Comparison of ENCODE assay signal across 8 mouse cellular contexts in the genomic region with DNA sequence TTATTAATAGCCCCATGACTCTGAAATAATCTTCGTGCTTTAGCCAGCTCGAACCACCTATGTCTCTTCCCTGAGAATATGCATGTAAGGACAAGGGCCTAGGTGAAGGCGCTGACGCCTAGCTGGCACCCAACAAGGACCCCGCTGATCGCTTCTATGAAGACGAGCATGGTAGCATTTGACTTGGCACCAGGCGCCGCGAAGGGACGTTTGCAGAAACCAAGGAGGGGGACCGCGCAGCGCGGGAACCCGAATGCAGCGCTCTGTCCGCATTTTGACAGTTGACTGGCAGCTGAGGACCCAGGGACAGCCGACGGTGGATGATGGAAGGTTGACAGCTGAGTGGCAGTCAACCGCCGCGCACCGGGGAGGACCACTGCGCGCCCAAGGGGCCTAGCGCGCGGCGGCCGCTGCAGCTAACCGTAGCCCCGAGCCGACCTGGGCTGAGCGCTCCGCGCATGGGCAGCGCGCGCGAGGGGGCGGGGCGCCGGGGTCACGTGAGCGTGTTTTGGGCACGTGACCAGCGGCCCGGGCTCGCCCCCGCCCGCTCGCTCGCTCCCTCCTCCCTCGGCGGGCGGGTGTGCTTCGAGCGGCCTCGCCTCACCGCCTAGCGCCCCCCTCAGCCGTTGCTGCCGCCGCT. TPM values are rescaled to one million over a fixed set of nuclear protein-coding genes. Genes with fewer than 3 reads are reported as not detected.
DNase-seq lines count a peak whose midpoint lies in the region; ATAC-seq and TF ChIP-seq lines count a peak whose summit lies in the region.

A gene (plus strand): TSS at position 561 of the 640 bp plus-strand sequence.

- TF ChIP-seq CTCF in midbrain, postnatal 0 days (IDR thresholded peaks at IDR 0.05): no peak

- H3K4me1 ChIP-seq in embryonic facial prominence, embryonic 14.5 days (ENCODE audit: control insufficient read depth, insufficient read depth, low read length): peaks cover 17% of the 10 kb centered on the region
- H3K4me1 ChIP-seq in limb, embryonic 14.5 days (ENCODE audit: control insufficient read depth, insufficient read depth, low read length): peaks cover 14% of the 10 kb centered on the region
- peaks cover 12% of the 10 kb centered on the region for H3K4me1 ChIP-seq in midbrain, postnatal 0 days (ENCODE audit: insufficient read depth, low read length)

- H3K4me3 ChIP-seq in embryonic facial prominence, embryonic 14.5 days (ENCODE audit: low read depth, low read length): peak within 1 kb of the TSS; percentile 100
- peak within 1 kb of the TSS; percentile 98 for H3K4me3 ChIP-seq in limb, embryonic 14.5 days (replicated peaks; ENCODE audit: low read length)
- peak within 1 kb of the TSS; percentile 93 for H3K4me3 ChIP-seq in midbrain, postnatal 0 days (ENCODE audit: low read depth, low read length)

- peak within 1 kb of the TSS; percentile 92 for H3K27ac ChIP-seq in embryonic facial prominence, embryonic 14.5 days (replicated peaks; ENCODE audit: low read depth, low read length)
- peak within 1 kb of the TSS; percentile 88 for H3K27ac ChIP-seq in limb, embryonic 14.5 days (replicated peaks; ENCODE audit: low read depth, low read length)
- H3K27ac ChIP-seq in midbrain, postnatal 0 days (ENCODE audit: low read depth, low read length): peak within 1 kb of the TSS; percentile 97

- peak; percentile 76 for DNase-seq in 3T3-L1 (ENCODE audit: low read depth, low spot score)
- peak; percentile 90 to 97 for DNase-seq in adrenal gland, postnatal 4 days (ENCODE audit: low spot score in 2 of 2)
- DNase-seq in embryonic facial prominence, embryonic 14.5 days (ENCODE audit: low spot score): peak; percentile 95
- peak; percentile 87 for DNase-seq in heart, adult 8-10 months (ENCODE audit: low spot score)
- DNase-seq in kidney, adult 9 months: peak; percentile 93
- DNase-seq in limb, embryonic 14.5 days (ENCODE audit: low spot score): peak; percentile 91
- peak; percentile 94 for DNase-seq in midbrain, postnatal 0 days (ENCODE audit: low spot score)
- DNase-seq in spleen, postnatal 14 days (ENCODE audit: low spot score in 2 of 2): peak; percentile 96 to 98

- TF ChIP-seq POLR2A in limb, embryonic 14.5 days (IDR thresholded peaks at IDR 0.05; ENCODE audit: borderline replicate concordance, extremely low read depth, insufficient read depth, insufficient read length): peak; percentile 91

- H3K9ac ChIP-seq in embryonic facial prominence, embryonic 14.5 days (ENCODE audit: low read depth, low read length): peak within 1 kb of the TSS; percentile 98
- peak within 1 kb of the TSS; percentile 99 for H3K9ac ChIP-seq in limb, embryonic 14.5 days (ENCODE audit: low read depth, low read length, severe bottlenecking)
- H3K9ac ChIP-seq in midbrain, postnatal 0 days (replicated peaks; ENCODE audit: low read length, poor library complexity, severe bottlenecking): peak within 1 kb of the TSS; percentile 99

- no peaks in the 10 kb centered on the region for H3K9me3 ChIP-seq in embryonic facial prominence, embryonic 14.5 days (ENCODE audit: control insufficient read depth, low read length)
- no peaks in the 10 kb centered on the region for H3K9me3 ChIP-seq in limb, embryonic 14.5 days (ENCODE audit: control insufficient read depth, low read length)
- no peaks in the 10 kb centered on the region for H3K9me3 ChIP-seq in midbrain, postnatal 0 days (ENCODE audit: low read length)

- 2% methylated on average over 18 of the region's 65 CpGs for WGBS in embryonic facial prominence, embryonic 14.5 days
- WGBS in limb, embryonic 14.5 days: 1% methylated on average over 30 of the region's 65 CpGs
- WGBS in midbrain, postnatal 0 days: 1% methylated on average over 36 of the region's 65 CpGs

- ATAC-seq in embryonic facial prominence, embryonic 14.5 days (ENCODE audit: low read depth): peak; percentile 88
- peak; percentile 92 for ATAC-seq in limb, embryonic 14.5 days (ENCODE audit: low FRiP score, low read depth)
- peak; percentile 93 for ATAC-seq in midbrain, postnatal 0 days (ENCODE audit: low FRiP score)

- H3K4me2 ChIP-seq in embryonic facial prominence, embryonic 14.5 days (ENCODE audit: low read depth, low read length): peak within 1 kb of the TSS; percentile 77
- H3K4me2 ChIP-seq in limb, embryonic 14.5 days (replicated peaks; ENCODE audit: low read depth, low read length, severe bottlenecking): peak within 1 kb of the TSS; percentile 82
- peak within 1 kb of the TSS; percentile 93 for H3K4me2 ChIP-seq in midbrain, postnatal 0 days (ENCODE audit: low read depth, low read length, poor library complexity, severe bottlenecking)

- no peaks in the 10 kb centered on the region for H3K36me3 ChIP-seq in embryonic facial prominence, embryonic 14.5 days (ENCODE audit: control insufficient read depth, insufficient read depth, low read length)
- no peaks in the 10 kb centered on the region for H3K36me3 ChIP-seq in limb, embryonic 14.5 days (ENCODE audit: control insufficient read depth, insufficient read depth, low read length)
- H3K36me3 ChIP-seq in midbrain, postnatal 0 days (ENCODE audit: insufficient read depth, low read length): no peaks in the 10 kb centered on the region

- no peaks in the 10 kb centered on the region for H3K27me3 ChIP-seq in embryonic facial prominence, embryonic 14.5 days (replicated peaks; ENCODE audit: control insufficient read depth, insufficient read depth, low read length)
- no peaks in the 10 kb centered on the region for H3K27me3 ChIP-seq in limb, embryonic 14.5 days (ENCODE audit: control insufficient read depth, insufficient read depth, low read length)
- H3K27me3 ChIP-seq in midbrain, postnatal 0 days (ENCODE audit: insufficient read depth, low read length): no peaks in the 10 kb centered on the region

RNA-seq across cellular contexts. Expression of the gene that starts here (rescaled TPM):
- total RNA-seq in adrenal gland, postnatal 4 days (2021): 10 to 100 TPM; 91.7 to 92.3 TPM
- polyA plus RNA-seq in embryonic facial prominence, embryonic 14.5 days (2014; fragmentation: Nextera tagmentation; extraction: Ambion mirVana): 25.6 and 25.7 TPM in 2 replicates
- total RNA-seq in heart, adult 8-10 months (2022): 10 to 100 TPM; 26.3 to 31.9 (median 29.0) TPM
- polyA plus RNA-seq in limb, embryonic 14.5 days (2012; rRNA removed): 100 and 143 TPM in 2 replicates
- 42.7 and 74.3 TPM in 2 replicates for polyA plus RNA-seq in limb, embryonic 14.5 days (2014; fragmentation: Nextera tagmentation; extraction: Ambion mirVana)
- 153 TPM in 2 replicates for total RNA-seq in midbrain, postnatal 0 days (2014; rRNA removed)
- 34.9 and 37.1 TPM in 2 replicates for polyA plus RNA-seq in midbrain, postnatal 0 days (2015; fragmentation: Nextera tagmentation; extraction: Ambion mirVana)

Comparison
In these comparisons a context has a peak if more than half of its experiments do, and no peak if none do; other contexts are left out.
1. Peak in every context shown above with its lines: DNase-seq, ATAC-seq, H3K4me3 ChIP-seq and H3K27ac ChIP-seq.